ENCODE assay signal across 16 mouse cellular contexts in the genomic region with DNA sequence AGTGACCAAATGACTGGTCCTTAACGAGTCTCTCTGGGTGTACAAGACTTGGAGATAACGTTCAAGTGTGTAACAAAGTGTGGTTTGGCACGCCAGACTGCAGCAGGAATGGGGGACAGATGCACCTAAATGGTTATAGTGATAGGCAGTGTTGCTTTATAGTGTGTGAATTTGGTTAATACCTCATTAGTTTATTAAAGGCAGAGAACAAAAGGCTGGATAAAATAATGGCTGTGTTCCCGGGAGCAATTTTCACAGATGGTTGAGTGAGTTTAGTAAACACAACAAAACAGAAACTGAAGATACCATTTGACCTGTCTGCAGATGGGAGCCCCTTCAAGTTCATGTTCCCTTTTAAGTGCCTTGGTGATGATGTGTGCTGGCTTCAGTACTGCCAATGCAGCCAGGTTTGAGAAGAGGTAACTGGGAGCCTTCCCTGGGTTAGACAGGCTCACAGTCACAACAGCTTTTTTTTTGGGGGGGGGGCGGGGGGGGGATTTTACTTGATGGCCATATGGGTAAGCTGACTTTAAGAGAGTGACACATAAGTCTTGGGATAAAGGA.
"Had no signal": no experiment of that assay in that cellular context is flagged by ENCODE, and none has a peak within 500 bp of the region (broad histone marks: within the 10 kb centered on the region; RNA-seq: fewer than 3 reads in every experiment).

No protein-coding gene starts in this region.

- H3K9me3 ChIP-seq: kidney, embryonic 15.5 days; midbrain, embryonic 10.5 days; midbrain, embryonic 15.5 days; stomach, embryonic 15.5 days had no signal

- H3K4me3 ChIP-seq: kidney, embryonic 15.5 days; limb, embryonic 13.5 days; midbrain, embryonic 10.5 days; midbrain, embryonic 15.5 days; stomach, embryonic 15.5 days had no signal

- H3K9ac ChIP-seq: kidney, embryonic 15.5 days; limb, embryonic 13.5 days; liver, embryonic 14.5 days; midbrain, embryonic 15.5 days; stomach, embryonic 15.5 days had no signal

- H3K27ac ChIP-seq: kidney, embryonic 15.5 days; limb, embryonic 13.5 days; liver, embryonic 14.5 days; midbrain, embryonic 10.5 days; midbrain, embryonic 15.5 days; stomach, embryonic 15.5 days had no signal

- H3K27me3 ChIP-seq: kidney, embryonic 15.5 days; limb, embryonic 13.5 days; midbrain, embryonic 15.5 days; stomach, embryonic 15.5 days had no signal

- DNase-seq: kidney, adult 2 months; kidney, postnatal 14 days; left cerebral cortex, postnatal 4 days; lung, adult 18-20 months; lung, postnatal 4 days; right cerebral cortex, postnatal 4 days; spleen, adult 18-20 months; thymus, adult 2 months; thymus, postnatal 4 days had no signal

- H3K36me3 ChIP-seq: kidney, embryonic 15.5 days; limb, embryonic 13.5 days; midbrain, embryonic 10.5 days; midbrain, embryonic 15.5 days; stomach, embryonic 15.5 days had no signal

- H3K4me2 ChIP-seq: kidney, embryonic 15.5 days; limb, embryonic 13.5 days; midbrain, embryonic 15.5 days; stomach, embryonic 15.5 days had no signal

- H3K4me1 ChIP-seq: kidney, embryonic 15.5 days; limb, embryonic 13.5 days; midbrain, embryonic 10.5 days; stomach, embryonic 15.5 days had no signal

- ATAC-seq: lung, postnatal 0 days; midbrain, embryonic 15.5 days had no signal
